ENCODE assay signal across 8 mouse cellular contexts in genomic region chr3:142168863-142169521, GRCm38 (mm10). TPM values are rescaled to one million over a fixed set of nuclear protein-coding genes. Genes with fewer than 3 reads are reported as not detected.
DNase-seq lines count a peak whose midpoint lies in the region; ATAC-seq lines count a peak whose summit lies in the region.

TSS of gene Bmpr1b (minus strand) at chr3:142169425.

- peak within 1 kb of the TSS; percentile 99 for H3K4me2 ChIP-seq in intestine, embryonic 15.5 days (replicated peaks)

- no peaks in the 10 kb centered on the region for H3K9me3 ChIP-seq in intestine, embryonic 15.5 days

- H3K27ac ChIP-seq in intestine, embryonic 15.5 days, result no peak within 1 kb of the TSS

- under 1% methylated on average over 64 of the region's 65 CpGs for WGBS in intestine, embryonic 15.5 days

- intact Hi-C loops in gastrocnemius, postnatal 36 days (cut with DNase I), result loop anchor here (10.0 kb wide), 2 partner anchors 124 to 304 kb away; no protein-coding TSS in a partner anchor
- intact Hi-C loops in left cerebral cortex, postnatal 14 days (cut with DNase I), result loop anchor here (5.0 kb wide), 1 partner anchor 282 kb away; no protein-coding TSS in a partner anchor

- H3K27me3 ChIP-seq in intestine, embryonic 15.5 days (replicated peaks), result 0 out of 2 replicates have a peak, but pooled peaks cover 2% of the 10 kb centered on the region

- peaks cover 8% of the 10 kb centered on the region; the same call in 1 of the 2 replicates for H3K4me1 ChIP-seq in intestine, embryonic 15.5 days (replicated peaks)

- peak; percentile 91 for ATAC-seq in intestine, embryonic 15.5 days
- ATAC-seq in activated CD4-positive, CD25-positive, alpha-beta regulatory T cell, adult 4 months, result no peak

- DNase-seq in adrenal gland, adult 8-10 months, result peak; percentile 20
- DNase-seq in embryo, embryonic 11.5 days (ENCODE audit: low read depth, low spot score), result peak; percentile 62
- peak; percentile 51 to 59 for DNase-seq in gastrocnemius, postnatal 36 days
- DNase-seq in left cerebral cortex, postnatal 14 days (ENCODE audit: low spot score in 2 of 2), result peak; percentile 58 to 80
- DNase-seq in mesoderm, embryonic 11.5 days (ENCODE audit: low read depth, low spot score), result peak; percentile 83
- peak; percentile 79 for DNase-seq in right cerebral cortex, postnatal 4 days

- no peaks in the 10 kb centered on the region for H3K36me3 ChIP-seq in intestine, embryonic 15.5 days

- peak within 1 kb of the TSS; percentile 59 for H3K4me3 ChIP-seq in intestine, embryonic 15.5 days (replicated peaks)

- H3K9ac ChIP-seq in intestine, embryonic 15.5 days, result peak within 1 kb of the TSS; percentile 52

RNA-seq across cellular contexts. Expression of gene Bmpr1b, which starts in this region (rescaled TPM):
- total RNA-seq in adrenal gland, adult 8-10 months (2022), result 1 to 10 TPM in 2 of 4 experiments, under 1 TPM in 2; 0.49 to 1.2 (median 1.1) TPM
- 1 to 10 TPM; 1.8 to 4.0 TPM for total RNA-seq in gastrocnemius, postnatal 36 days (2021)
- 1.1 and 1.3 TPM in 2 replicates for polyA plus RNA-seq in intestine, embryonic 15.5 days (2015; fragmentation: Nextera tagmentation; extraction: Ambion mirVana)
- total RNA-seq in left cerebral cortex, postnatal 14 days (2021), result 10 to 100 TPM; 14.3 to 16.4 TPM
- not detected for polyA plus RNA-seq in activated CD4-positive, CD25-positive, alpha-beta regulatory T cell, adult 4 months (2017; shearing (Covaris generic))

Comparison
In these comparisons a context has a peak if more than half of its experiments do, and no peak if none do; other contexts are left out.
1. DNase-seq: peak in every context shown above with its lines; median percentile 83 in mesoderm, embryonic 11.5 days; 79 in right cerebral cortex, postnatal 4 days; 69 in left cerebral cortex, postnatal 14 days; 62 in embryo, embryonic 11.5 days; 55 in gastrocnemius, postnatal 36 days; 20 in adrenal gland, adult 8-10 months.